In the genomic region with DNA sequence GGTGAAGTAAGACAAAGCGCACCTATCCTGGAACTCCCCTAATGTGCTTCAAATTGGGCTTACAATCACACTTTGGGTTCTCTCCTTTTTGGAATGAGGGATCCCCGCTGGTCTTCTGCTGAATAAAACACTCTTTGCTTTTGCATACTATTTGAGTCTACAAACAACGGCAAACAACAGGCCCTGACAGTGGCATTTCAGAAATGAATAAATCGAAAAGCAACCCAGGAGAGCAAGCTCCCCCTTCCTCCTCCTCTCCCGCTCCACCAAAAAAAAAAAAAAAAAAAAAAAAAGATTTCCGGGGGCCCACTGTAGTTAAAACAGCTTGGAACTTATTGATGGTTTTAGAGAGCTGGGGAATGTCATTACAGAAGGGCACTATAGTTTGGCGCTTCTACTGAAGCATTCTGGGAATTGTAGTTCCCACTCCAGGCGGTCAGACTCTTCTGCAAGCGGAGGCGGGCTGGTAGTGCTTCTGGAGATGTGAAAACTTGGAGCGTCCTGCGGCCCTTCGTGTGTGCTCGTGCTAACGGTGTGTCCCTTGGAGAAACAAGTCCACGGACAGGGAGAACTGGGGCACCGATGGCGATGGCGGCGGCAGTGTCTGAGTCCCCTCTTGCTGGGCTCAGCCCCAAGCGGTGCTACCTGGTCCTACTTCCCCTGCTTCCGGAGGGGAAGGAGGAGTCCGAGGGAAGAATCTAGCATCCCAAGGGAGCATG, we compare ENCODE assay signal across 8 mouse cellular contexts. TPM values are rescaled to one million over a fixed set of nuclear protein-coding genes. Genes with fewer than 3 reads are reported as not detected.
DNase-seq lines count a peak whose midpoint lies in the region; ATAC-seq and TF ChIP-seq lines count a peak whose summit lies in the region.

TSS of gene Zfp114 (plus strand) at position 443 of the 719 bp plus-strand sequence.

- no peaks in the 10 kb centered on the region for H3K27me3 ChIP-seq in forebrain, embryonic 15.5 days
- no peaks in the 10 kb centered on the region for H3K27me3 ChIP-seq in liver, embryonic 14.5 days (ENCODE audit: control insufficient read depth, insufficient read depth, low read length)
- no peaks in the 10 kb centered on the region for H3K27me3 ChIP-seq in neural tube, embryonic 11.5 days (ENCODE audit: control insufficient read depth, insufficient read depth, low read length)

- no peaks in the 10 kb centered on the region for H3K9me3 ChIP-seq in ES-E14 (ENCODE audit: control insufficient read depth, insufficient read depth, low read depth, low read length)
- H3K9me3 ChIP-seq in forebrain, embryonic 15.5 days: no peaks in the 10 kb centered on the region
- no peaks in the 10 kb centered on the region for H3K9me3 ChIP-seq in liver, embryonic 14.5 days (ENCODE audit: control insufficient read depth, low read length)
- H3K9me3 ChIP-seq in neural tube, embryonic 11.5 days (ENCODE audit: control insufficient read depth, low read length): no peaks in the 10 kb centered on the region

- in situ Hi-C loops in ES-E14 (cut with MboI; ENCODE audit: low sequenced_read_pairs in 2 of 2, unreplicated experiment in 2 of 2): no loop called here

- peak; percentile 68 for DNase-seq in ES-E14 (ENCODE audit: low read depth, low spot score)
- peak; percentile 71 for DNase-seq in cerebellum, adult 11 months
- DNase-seq in heart, postnatal 36 days: peak; percentile 24 to 39
- peak; percentile 6 for DNase-seq in large intestine, adult 2 months (ENCODE audit: low read depth, low spot score)
- peak in 2 of 3 experiments; percentile 5 to 19 for DNase-seq in liver, embryonic 14.5 days (ENCODE audit: low read depth in 3 of 3, low spot score in 3 of 3)
- peak; percentile 84 for DNase-seq in neural tube, embryonic 11.5 days (ENCODE audit: low spot score)
- DNase-seq in telencephalon, adult 2 months (ENCODE audit: low read depth, low spot score): peak; percentile 82

- TF ChIP-seq CTCF in liver, embryonic 14.5 days (IDR thresholded peaks at IDR 0.05; ENCODE audit: low read depth): no peak

- 11% methylated on average over 23 of the region's 23 CpGs for WGBS in forebrain, embryonic 15.5 days
- 13% methylated on average over 23 of the region's 23 CpGs for WGBS in large intestine, adult 2 months
- WGBS in liver, embryonic 14.5 days (ENCODE audit: insufficient replicate concordance): 12% methylated on average over 23 of the region's 23 CpGs
- WGBS in neural tube, embryonic 11.5 days: 12% methylated on average over 23 of the region's 23 CpGs

- no peak for TF ChIP-seq EP300 in liver, embryonic 14.5 days (IDR thresholded peaks at IDR 0.05; ENCODE audit: low read depth)

- H3K9ac ChIP-seq in ES-E14 (ENCODE audit: insufficient read depth, low read depth, low read length, poor library complexity, severe bottlenecking): peak within 1 kb of the TSS; percentile 77; the same call in 1 of the 2 replicates
- H3K9ac ChIP-seq in forebrain, embryonic 15.5 days (replicated peaks): peak within 1 kb of the TSS; percentile 68
- peak within 1 kb of the TSS; percentile 35; the same call in 1 of the 2 replicates for H3K9ac ChIP-seq in liver, embryonic 14.5 days (replicated peaks)
- H3K9ac ChIP-seq in neural tube, embryonic 11.5 days (ENCODE audit: low read length): peak within 1 kb of the TSS; percentile 55

- peak; percentile 94 for ATAC-seq in forebrain, embryonic 15.5 days (replicated peaks)
- ATAC-seq in liver, embryonic 14.5 days (ENCODE audit: insufficient read depth): peak; percentile 62; the same call in 1 of the 2 replicates
- peak; percentile 86 for ATAC-seq in neural tube, embryonic 11.5 days (ENCODE audit: insufficient read depth, low FRiP score, low TSS enrichment)

- H3K4me2 ChIP-seq in forebrain, embryonic 15.5 days (replicated peaks): peak within 1 kb of the TSS; percentile 57
- H3K4me2 ChIP-seq in liver, embryonic 14.5 days (ENCODE audit: low read depth): peak within 1 kb of the TSS; percentile 59
- H3K4me2 ChIP-seq in neural tube, embryonic 11.5 days (ENCODE audit: low read depth): peak within 1 kb of the TSS; percentile 40

- no peak within 1 kb of the TSS for H3K27ac ChIP-seq in ES-E14 (ENCODE audit: insufficient read depth, low read depth, low read length, poor library complexity, severe bottlenecking)
- peak within 1 kb of the TSS; percentile 79 for H3K27ac ChIP-seq in forebrain, embryonic 15.5 days (replicated peaks)
- no peak within 1 kb of the TSS for H3K27ac ChIP-seq in liver, embryonic 14.5 days
- H3K27ac ChIP-seq in neural tube, embryonic 11.5 days (ENCODE audit: low read depth, low read length): no peak within 1 kb of the TSS

- peaks cover 0 to 3% of the 10 kb centered on the region in 2 experiments; a peak in 1 of 4 replicates for H3K4me1 ChIP-seq in ES-E14 (ENCODE audit: control insufficient read depth in 2 of 2, insufficient read depth in 2 of 2, low read length in 2 of 2, poor library complexity in 1 of 2)
- H3K4me1 ChIP-seq in forebrain, embryonic 15.5 days: peaks cover 12% of the 10 kb centered on the region
- H3K4me1 ChIP-seq in liver, embryonic 14.5 days (replicated peaks; ENCODE audit: control insufficient read depth in 2 of 2, insufficient read depth in 2 of 2, low read length in 1 of 2): no peaks in the 10 kb centered on the region; a peak in 1 of 4 replicates
- H3K4me1 ChIP-seq in neural tube, embryonic 11.5 days (ENCODE audit: control insufficient read depth, insufficient read depth, low read length): no peaks in the 10 kb centered on the region

- intact Hi-C loops in heart, postnatal 36 days (cut with DNase I): no loop called here

- peak within 1 kb of the TSS; percentile 78 to 98 for H3K4me3 ChIP-seq in ES-E14 (ENCODE audit: insufficient read depth in 1 of 2, low read depth in 1 of 2, low read length in 2 of 2, poor library complexity in 1 of 2, severe bottlenecking in 1 of 2)
- peak within 1 kb of the TSS; percentile 81 for H3K4me3 ChIP-seq in forebrain, embryonic 15.5 days
- peak within 1 kb of the TSS; percentile 53 to 82 for H3K4me3 ChIP-seq in liver, embryonic 14.5 days (ENCODE audit: insufficient read depth in 1 of 2, low read depth in 2 of 2, low read length in 2 of 2)
- H3K4me3 ChIP-seq in neural tube, embryonic 11.5 days (ENCODE audit: low read depth, low read length): peak within 1 kb of the TSS; percentile 40

- H3K36me3 ChIP-seq in ES-E14 (ENCODE audit: control insufficient read depth, insufficient read depth, low read length, poor library complexity, severe bottlenecking): peaks cover 2% of the 10 kb centered on the region; the same call in 1 of the 2 replicates
- no peaks in the 10 kb centered on the region for H3K36me3 ChIP-seq in forebrain, embryonic 15.5 days
- H3K36me3 ChIP-seq in liver, embryonic 14.5 days (replicated peaks; ENCODE audit: control insufficient read depth, insufficient read depth, low read depth): no peaks in the 10 kb centered on the region
- no peaks in the 10 kb centered on the region for H3K36me3 ChIP-seq in neural tube, embryonic 11.5 days (ENCODE audit: control insufficient read depth, insufficient read depth, low read length)

TF ChIP-seq in ES-E14, 5 proteins besides CTCF, POLR2A, EP300 and RAD21:
- TF ChIP-seq HCFC1 (IDR thresholded peaks at IDR 0.05; ENCODE audit: borderline replicate concordance, insufficient read depth, low read length) (peak; percentile 89), CHD2 (IDR thresholded peaks at IDR 0.05; ENCODE audit: low read depth, low read length) (no peak), ZC3H11A (IDR thresholded peaks at IDR 0.05; ENCODE audit: borderline replicate concordance, low read depth, low read length) (no peak), MAFK (IDR thresholded peaks at IDR 0.05; ENCODE audit: insufficient read depth, low read depth, low read length) (no peak), ZNF384 (IDR thresholded peaks at IDR 0.05; ENCODE audit: low read depth, low read length) (no peak)

RNA-seq across cellular contexts. Expression of gene Zfp114, which starts in this region (rescaled TPM):
- total RNA-seq in ES-E14 (2012; rRNA removed): 2.9 and 3.0 TPM in 2 replicates
- 9.0 TPM in 2 replicates for polyA plus RNA-seq in forebrain, embryonic 15.5 days (2015; fragmentation: Nextera tagmentation; extraction: Ambion mirVana)
- total RNA-seq in heart, postnatal 36 days (2021): under 1 TPM in 1 of 2 experiments, not detected in 1; 0.11 TPM
- 0.33 TPM in 1 of 2 replicates, not detected in the other for polyA plus RNA-seq in large intestine, adult 2 months (2012; rRNA removed)
- polyA plus RNA-seq in liver, embryonic 14.5 days (2012; rRNA removed): 0.14 and 0.17 TPM in 2 replicates
- 0.24 and 0.56 TPM in 2 replicates for polyA plus RNA-seq in liver, embryonic 14.5 days (2014; fragmentation: Nextera tagmentation; extraction: Ambion mirVana)
- polyA plus RNA-seq in neural tube, embryonic 11.5 days (2014; fragmentation: Nextera tagmentation; extraction: Ambion mirVana): 3.8 and 4.3 TPM in 2 replicates

Comparison
In these comparisons a context has a peak if more than half of its experiments do, and no peak if none do; other contexts are left out.
1. Peak in DNase-seq in heart, postnatal 36 days; RNA of the gene not detected or under 1 TPM.
2. Peak in DNase-seq in large intestine, adult 2 months; RNA of the gene not detected or under 1 TPM.
3. Peak in DNase-seq, ATAC-seq, H3K4me3 ChIP-seq, H3K9ac ChIP-seq and H3K4me2 ChIP-seq in liver, embryonic 14.5 days; RNA of the gene not detected or under 1 TPM.
4. DNase-seq: peak in every context shown above with its lines; median percentile 84 in neural tube, embryonic 11.5 days; 82 in telencephalon, adult 2 months; 71 in cerebellum, adult 11 months; 68 in ES-E14; 32 in heart, postnatal 36 days; 12 in liver, embryonic 14.5 days; 6 in large intestine, adult 2 months.